Mouse (Mus musculus) kidney, adult 2 months (tissue): ENCODE measurements at regions not wholly inside any gene's neighbourhood (a gene's known extent, or its start where the extent isn't known, plus 50 kb on each side); places are given as distances from the start of the nearest gene placed in this dataset.

ENCODE experiments used
- DNase-seq: peaks from one replicate; pipeline ENCODE4 v3.0.0; 2021
- H3K27ac ChIP-seq: fragments of 200-500 bp; 2 replicates; pipeline ENCODE4 v1.5.1; 2012; ENCODE audit warnings: low read depth, low read length, control low read depth, inconsistent platforms; ENCODE audit not compliant: insufficient read depth
- H3K27me3 ChIP-seq: fragments of 200-500 bp; replicated peaks from 2 replicates; pipeline ENCODE4 v1.6.1; 2012; ENCODE audit warnings: mild to moderate bottlenecking, moderate library complexity, low read length, inconsistent platforms; ENCODE audit not compliant: control insufficient read depth, insufficient read depth
- H3K36me3 ChIP-seq: fragments of 200-500 bp; 2 replicates; pipeline ENCODE4 v1.6.1; 2012; ENCODE audit warnings: mild to moderate bottlenecking, moderate library complexity, low read length, inconsistent platforms; ENCODE audit not compliant: control insufficient read depth, insufficient read depth
- H3K4me1 ChIP-seq: fragments of 200-500 bp; 2 replicates; pipeline ENCODE4 v1.6.1; 2011; ENCODE audit warnings: low read length; ENCODE audit not compliant: control insufficient read depth, insufficient read depth
- H3K4me3 ChIP-seq: fragments of 200-500 bp; 2 replicates; pipeline ENCODE4 v1.5.1; 2011; ENCODE audit warnings: mild to moderate bottlenecking, low read depth, low read length, control low read depth; ENCODE audit not compliant: insufficient read depth
- CTCF ChIP-seq: fragments of 200-500 bp; conservative IDR thresholded peaks from 2 replicates; pipeline ENCODE4 v1.5.1; 2011; ENCODE audit warnings: low read depth, mild to moderate bottlenecking, control low read depth, low read length, moderate library complexity, mixed read lengths; ENCODE audit not compliant: insufficient read depth, insufficient read length
- POLR2A ChIP-seq: fragments of 200-500 bp; IDR thresholded peaks from one replicate; pipeline ENCODE4 v1.6.1; 2011; ENCODE audit warnings: low read depth, low read length, control low read depth
- WGBS: fragments of 180-500 bp; shearing (Covaris S2); methylation state at CpG from one replicate; pipeline ENCODE4 v1.1.7; 2018; 5-methylcytosine and 5-hydroxymethylcytosine counted together

- Histone ChIP-seq H3K27ac (no peak overlapping the region), H3K4me3 (no peak overlapping the region), H3K4me1 (no peaks in the 10 kb centered on the region), H3K27me3 (no peaks in the 10 kb centered on the region), H3K36me3 (no peaks in the 10 kb centered on the region)
- no peak for TF ChIP-seq POLR2A
- TF ChIP-seq CTCF: peak; percentile 72
- 20% methylated on average over 7 of the region's 7 CpGs for WGBS
- DNase-seq: peak; percentile 77
These were observed 118.2 kb downstream of the Tcp10c start for GRCm38 (mm10) chr17:13472460-13473062.

- no peaks in the 10 kb centered on the region for H3K36me3 ChIP-seq
- no peak for TF ChIP-seq CTCF
- TF ChIP-seq POLR2A: no peak
- no peak overlapping the region for H3K4me3 ChIP-seq
- H3K4me1 ChIP-seq: no peaks in the 10 kb centered on the region
- H3K27ac ChIP-seq: no peak overlapping the region
- WGBS: 48% methylated on average over 14 of the region's 14 CpGs
- no peaks in the 10 kb centered on the region for H3K27me3 ChIP-seq
- DNase-seq: peak; percentile 41
These were observed 120.1 kb downstream of the Tcp10c start for GRCm38 (mm10) chr17:13474310-13475094.

DNA sequence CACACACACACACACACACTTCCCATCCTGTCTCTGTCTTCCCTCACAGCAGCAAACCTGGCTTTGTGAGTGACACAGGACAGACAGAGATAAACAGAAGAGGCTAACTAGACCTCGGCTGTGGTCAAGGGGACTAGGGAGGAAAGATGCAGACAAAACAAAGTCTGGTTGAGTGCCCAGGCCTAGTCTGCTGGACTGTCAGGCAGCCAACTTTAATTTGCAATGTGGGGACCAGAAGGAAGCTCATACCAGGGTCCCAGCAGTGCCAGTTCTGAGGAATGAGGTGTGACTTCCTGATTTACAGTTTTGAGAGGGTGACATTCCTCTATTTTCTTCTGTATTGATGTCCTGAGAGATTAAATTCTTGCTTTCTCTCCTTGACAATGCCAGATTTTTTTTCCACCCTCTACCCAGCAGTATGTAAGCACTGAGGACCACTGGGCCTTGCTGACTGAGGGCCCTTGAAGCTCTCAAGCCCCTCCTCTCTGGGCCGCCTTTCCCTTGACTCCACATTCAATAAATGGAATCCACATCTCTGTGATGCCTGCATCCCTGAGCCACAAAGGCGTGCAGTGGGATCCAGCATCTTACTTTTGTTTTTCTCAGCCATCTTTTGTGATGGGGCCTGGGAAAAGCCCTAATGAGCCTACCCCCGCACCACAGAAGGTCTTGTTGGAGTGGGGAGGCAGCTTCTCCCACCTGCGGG lies 124.6 kb downstream of the Tcp10c start:
- 50% methylated on average over 5 of the region's 5 CpGs for WGBS
- Histone ChIP-seq H3K27ac (peak overlapping the region; percentile 20; the same call in 1 of the 2 replicates), H3K36me3 (no peaks in the 10 kb centered on the region), H3K27me3 (no peaks in the 10 kb centered on the region), H3K4me1 (no peaks in the 10 kb centered on the region), H3K4me3 (no peak overlapping the region)
- no peak for TF ChIP-seq CTCF
- TF ChIP-seq POLR2A: no peak
- DNase-seq: peak; percentile 29

- Histone ChIP-seq H3K27ac (no peak overlapping the region), H3K4me1 (no peaks in the 10 kb centered on the region), H3K27me3 (no peaks in the 10 kb centered on the region), H3K4me3 (no peak overlapping the region), H3K36me3 (no peaks in the 10 kb centered on the region)
- WGBS: 33% methylated on average over 12 of the region's 12 CpGs
- peak; percentile 7 for DNase-seq
- TF ChIP-seq CTCF (no peak), POLR2A (no peak)
These were observed 125.2 kb downstream of the Tcp10c start for GRCm38 (mm10) chr17:13479572-13480063.

GRCm38 (mm10) chr17:13481445-13482085 lies 127.2 kb downstream of the Tcp10c start:
- TF ChIP-seq CTCF: no peak
- no peak for TF ChIP-seq POLR2A
- H3K4me3 ChIP-seq: no peak overlapping the region
- H3K36me3 ChIP-seq: no peaks in the 10 kb centered on the region
- no peaks in the 10 kb centered on the region for H3K27me3 ChIP-seq
- 77% methylated on average over 7 of the region's 7 CpGs for WGBS
- no peak overlapping the region for H3K27ac ChIP-seq
- DNase-seq: no peak
- no peaks in the 10 kb centered on the region for H3K4me1 ChIP-seq

DNA sequence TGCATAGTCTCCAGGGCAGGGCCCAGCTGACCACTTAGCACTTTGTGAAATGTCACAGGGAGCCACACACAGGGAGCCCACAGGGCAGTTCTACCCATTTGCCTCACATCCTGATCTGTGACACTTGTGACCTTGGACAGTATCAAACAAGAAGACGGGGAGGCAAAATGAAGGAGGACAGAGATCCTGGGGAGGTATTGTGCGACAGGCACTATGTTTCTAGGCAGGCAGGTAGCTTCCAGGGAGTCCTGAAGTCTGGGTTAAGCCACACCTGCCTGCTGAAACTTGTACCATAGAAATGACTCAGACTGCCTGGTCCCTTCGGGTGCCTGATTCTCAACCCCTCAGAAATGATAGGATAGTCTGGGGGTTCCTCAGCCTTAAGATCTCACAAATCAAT lies 127.8 kb downstream of the Tcp10c start:
- no peak for DNase-seq
- H3K4me3 ChIP-seq: no peak overlapping the region
- H3K36me3 ChIP-seq: no peaks in the 10 kb centered on the region
- no peaks in the 10 kb centered on the region for H3K27me3 ChIP-seq
- WGBS: 98% methylated on average over 3 of the region's 3 CpGs
- TF ChIP-seq POLR2A: no peak
- no peak for TF ChIP-seq CTCF
- no peaks in the 10 kb centered on the region for H3K4me1 ChIP-seq
- no peak overlapping the region for H3K27ac ChIP-seq
